Mouse (Mus musculus): ENCODE measurements around the gene Slc26a11. TPM values are rescaled to one million over a fixed set of nuclear protein-coding genes. Genes with fewer than 3 reads are reported as not detected.

Slc26a11 gene
- polyA plus RNA-seq, 2 experiments: 1.1 to 1.2 TPM

DNA sequence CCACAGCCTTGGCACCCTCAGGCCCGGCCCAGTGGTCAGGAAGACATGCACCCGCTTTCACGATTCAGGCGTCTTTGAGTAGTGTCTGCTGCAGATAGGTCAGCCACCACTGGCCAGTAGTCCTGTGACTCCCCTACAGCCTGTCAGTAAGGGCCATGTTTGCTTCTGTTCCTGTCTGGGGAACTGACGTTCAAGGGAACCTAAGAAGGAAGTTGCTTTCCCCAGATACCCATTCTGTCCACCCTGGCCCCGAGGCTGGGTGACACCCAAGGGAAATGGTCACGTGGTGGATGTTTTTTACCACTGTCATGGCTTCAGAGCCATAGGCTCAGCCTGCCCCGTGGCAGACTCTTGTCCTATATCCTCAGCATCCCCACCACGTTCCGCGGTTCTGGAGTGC lies 22.0 kb downstream of the Slc26a11 start:
- Histone ChIP-seq H3K27me3 (ENCODE audit: control insufficient read depth, insufficient read depth, low read length) (no peaks in the 10 kb centered on the region), H3K27ac (no peak overlapping the region), H3K36me3 (replicated peaks; ENCODE audit: control insufficient read depth, insufficient read depth, low read depth) (no peaks in the 10 kb centered on the region), H3K9me3 (ENCODE audit: control insufficient read depth, low read length) (no peaks in the 10 kb centered on the region), H3K4me1 (replicated peaks; ENCODE audit: control insufficient read depth in 2 of 2, insufficient read depth in 2 of 2, low read length in 1 of 2) (no peaks in the 10 kb centered on the region), H3K4me2 (ENCODE audit: low read depth) (no peak overlapping the region), H3K9ac (replicated peaks) (no peak overlapping the region), H3K4me3 (ENCODE audit: insufficient read depth in 1 of 2, low read depth in 2 of 2, low read length in 2 of 2) (no peak overlapping the region)
- no peak for DNase-seq (ENCODE audit: low read depth in 3 of 3, low spot score in 3 of 3)
- WGBS (ENCODE audit: insufficient replicate concordance): 57% methylated on average over 11 of the region's 11 CpGs
- no peak for ATAC-seq (ENCODE audit: insufficient read depth)
- TF ChIP-seq EP300 (IDR thresholded peaks at IDR 0.05; ENCODE audit: low read depth): no peak
- no peak for TF ChIP-seq CTCF (IDR thresholded peaks at IDR 0.05; ENCODE audit: low read depth)

DNA sequence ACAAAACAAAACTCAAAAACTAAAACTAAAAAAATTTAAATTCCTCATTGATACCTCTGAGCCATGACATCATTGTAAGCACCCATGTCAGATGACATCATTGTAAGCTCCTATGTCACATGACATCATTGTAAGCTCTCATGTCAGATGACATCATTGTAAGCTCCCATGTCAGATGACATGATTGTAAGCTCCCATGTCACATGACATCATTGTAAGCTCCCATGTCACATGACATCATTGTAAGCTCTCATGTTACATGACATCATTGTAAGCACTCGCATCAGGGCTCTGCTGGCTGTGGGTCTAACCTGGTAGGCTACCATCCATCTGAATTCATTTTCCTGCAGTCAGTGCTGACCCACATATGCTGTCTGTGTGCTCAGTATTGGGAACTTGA lies 23.2 kb downstream of the Slc26a11 start:
- 83% methylated on average over 1 of the region's 1 CpGs for WGBS (ENCODE audit: insufficient replicate concordance)

DNA sequence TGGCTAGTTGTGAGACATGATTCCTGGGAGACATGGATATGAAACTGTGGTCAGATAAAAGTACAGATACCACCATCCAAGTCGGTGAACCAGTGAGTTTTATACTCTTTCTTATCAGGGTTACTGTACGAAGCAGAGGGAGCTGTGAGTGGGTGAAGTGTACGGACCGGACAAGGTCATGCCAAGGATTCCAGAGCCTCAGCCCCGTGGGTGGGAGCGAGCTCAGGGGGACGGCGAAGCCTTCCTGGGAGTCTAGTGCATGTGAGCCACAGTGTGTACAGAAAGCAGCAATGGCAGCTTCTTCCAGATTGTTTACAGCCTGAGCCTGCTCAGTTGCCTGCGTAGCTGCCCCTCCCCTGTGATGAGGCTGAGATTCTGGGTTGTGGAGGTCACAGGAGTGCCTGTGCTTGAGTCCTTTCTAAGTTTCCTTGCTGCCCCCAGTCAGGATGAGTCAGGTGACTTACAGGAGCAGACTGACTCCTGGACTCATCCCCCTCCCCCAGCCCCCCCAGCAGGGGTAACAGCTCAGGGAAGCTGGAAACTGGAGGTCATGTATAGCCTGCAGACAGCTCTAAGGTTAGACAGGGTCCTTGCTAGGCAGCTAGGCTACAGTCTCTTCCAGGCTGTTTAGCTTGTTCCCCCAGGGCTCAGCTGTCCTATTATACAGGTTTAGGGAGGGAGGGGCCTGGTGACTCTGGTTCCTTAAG lies 26.4 kb downstream of the Slc26a11 start:
- WGBS (ENCODE audit: insufficient replicate concordance): 55% methylated on average over 9 of the region's 9 CpGs
- H3K4me3 ChIP-seq (ENCODE audit: insufficient read depth in 1 of 2, low read depth in 2 of 2, low read length in 2 of 2): no peak overlapping the region

More for the DNA sequence above, 23.2 kb downstream of the Slc26a11 start:
- Histone ChIP-seq H3K4me1 (replicated peaks; ENCODE audit: control insufficient read depth in 2 of 2, insufficient read depth in 2 of 2, low read length in 1 of 2) (no peaks in the 10 kb centered on the region), H3K4me2 (ENCODE audit: low read depth) (no peak overlapping the region), H3K4me3 (ENCODE audit: insufficient read depth in 1 of 2, low read depth in 2 of 2, low read length in 2 of 2) (no peak overlapping the region), H3K27me3 (ENCODE audit: control insufficient read depth, insufficient read depth, low read length) (no peaks in the 10 kb centered on the region), H3K9me3 (ENCODE audit: control insufficient read depth, low read length) (no peaks in the 10 kb centered on the region), H3K9ac (replicated peaks) (no peak overlapping the region), H3K27ac (no peak overlapping the region), H3K36me3 (replicated peaks; ENCODE audit: control insufficient read depth, insufficient read depth, low read depth) (no peaks in the 10 kb centered on the region)
- DNase-seq (ENCODE audit: low read depth in 3 of 3, low spot score in 3 of 3) (no peak), ATAC-seq (ENCODE audit: insufficient read depth) (no peak)
- TF ChIP-seq CTCF (IDR thresholded peaks at IDR 0.05; ENCODE audit: low read depth) (no peak), EP300 (IDR thresholded peaks at IDR 0.05; ENCODE audit: low read depth) (no peak)

DNA sequence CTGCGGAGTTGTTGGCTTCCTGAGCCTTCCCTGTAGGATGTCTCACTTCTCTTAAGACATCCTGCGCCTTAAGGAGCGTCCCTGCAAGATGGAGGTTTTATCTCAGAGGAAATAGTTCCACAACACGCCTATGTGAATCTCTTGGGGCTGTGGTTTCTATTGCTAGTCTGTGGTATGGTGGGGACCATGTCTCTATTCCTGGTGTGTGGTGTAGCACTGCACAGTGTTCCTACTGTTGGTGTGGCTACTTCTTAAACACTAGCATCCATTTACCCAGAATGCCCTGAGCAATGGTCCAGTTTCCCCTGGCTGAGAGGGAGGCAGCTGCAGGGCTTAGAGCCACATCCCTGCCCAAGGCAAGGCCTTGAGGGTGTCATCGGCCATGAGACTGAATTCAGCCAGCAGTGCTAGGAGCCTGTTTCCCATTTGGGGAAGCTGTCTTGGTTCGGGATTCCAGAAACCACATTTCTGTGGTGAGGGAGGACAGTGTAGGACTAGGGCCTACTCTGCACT lies 27.0 kb downstream of the Slc26a11 start:
- WGBS (ENCODE audit: insufficient replicate concordance): 20% methylated on average over 6 of the region's 6 CpGs
- DNase-seq (ENCODE audit: low read depth in 3 of 3, low spot score in 3 of 3): no peak
- Histone ChIP-seq H3K27me3 (ENCODE audit: control insufficient read depth, insufficient read depth, low read length) (no peaks in the 10 kb centered on the region), H3K4me1 (replicated peaks; ENCODE audit: control insufficient read depth in 2 of 2, insufficient read depth in 2 of 2, low read length in 1 of 2) (no peaks in the 10 kb centered on the region; a peak in 1 of 4 replicates), H3K9me3 (ENCODE audit: control insufficient read depth, low read length) (no peaks in the 10 kb centered on the region), H3K36me3 (replicated peaks; ENCODE audit: control insufficient read depth, insufficient read depth, low read depth) (no peaks in the 10 kb centered on the region), H3K9ac (replicated peaks) (no peak overlapping the region), H3K27ac (no peak overlapping the region), H3K4me2 (ENCODE audit: low read depth) (no peak overlapping the region), H3K4me3 (ENCODE audit: insufficient read depth in 1 of 2, low read depth in 2 of 2, low read length in 2 of 2) (no peak overlapping the region)
- no peak for ATAC-seq (ENCODE audit: insufficient read depth)
- TF ChIP-seq CTCF (IDR thresholded peaks at IDR 0.05; ENCODE audit: low read depth) (no peak), EP300 (IDR thresholded peaks at IDR 0.05; ENCODE audit: low read depth) (no peak)

More for the DNA sequence above, 26.4 kb downstream of the Slc26a11 start:
- H3K27me3 ChIP-seq (ENCODE audit: control insufficient read depth, insufficient read depth, low read length): no peaks in the 10 kb centered on the region
- ATAC-seq (ENCODE audit: insufficient read depth) (no peak), DNase-seq (ENCODE audit: low read depth in 3 of 3, low spot score in 3 of 3) (no peak)
- H3K27ac ChIP-seq: no peak overlapping the region
- H3K9me3 ChIP-seq (ENCODE audit: control insufficient read depth, low read length): no peaks in the 10 kb centered on the region
- no peak for TF ChIP-seq CTCF (IDR thresholded peaks at IDR 0.05; ENCODE audit: low read depth)
- no peak for TF ChIP-seq EP300 (IDR thresholded peaks at IDR 0.05; ENCODE audit: low read depth)
- no peaks in the 10 kb centered on the region for H3K36me3 ChIP-seq (replicated peaks; ENCODE audit: control insufficient read depth, insufficient read depth, low read depth)
- no peak overlapping the region for H3K9ac ChIP-seq (replicated peaks)
- H3K4me2 ChIP-seq (ENCODE audit: low read depth): no peak overlapping the region
- H3K4me1 ChIP-seq (replicated peaks; ENCODE audit: control insufficient read depth in 2 of 2, insufficient read depth in 2 of 2, low read length in 1 of 2): no peaks in the 10 kb centered on the region; a peak in 1 of 4 replicates

- ATAC-seq (ENCODE audit: insufficient read depth) (no peak), DNase-seq (ENCODE audit: low read depth in 3 of 3, low spot score in 3 of 3) (no peak)
- Histone ChIP-seq H3K4me1 (replicated peaks; ENCODE audit: control insufficient read depth in 2 of 2, insufficient read depth in 2 of 2, low read length in 1 of 2) (peaks cover 0 to 4% of the 10 kb centered on the region in 2 experiments; a peak in 2 of 4 replicates), H3K9me3 (ENCODE audit: control insufficient read depth, low read length) (no peaks in the 10 kb centered on the region), H3K27me3 (ENCODE audit: control insufficient read depth, insufficient read depth, low read length) (peaks cover 2% of the 10 kb centered on the region; the same call in 1 of the 2 replicates), H3K9ac (replicated peaks) (no peak overlapping the region), H3K27ac (no peak overlapping the region), H3K4me2 (ENCODE audit: low read depth) (no peak overlapping the region), H3K4me3 (ENCODE audit: insufficient read depth in 1 of 2, low read depth in 2 of 2, low read length in 2 of 2) (no peak overlapping the region), H3K36me3 (replicated peaks; ENCODE audit: control insufficient read depth, insufficient read depth, low read depth) (no peaks in the 10 kb centered on the region)
- no peak for TF ChIP-seq EP300 (IDR thresholded peaks at IDR 0.05; ENCODE audit: low read depth)
- no peak for TF ChIP-seq CTCF (IDR thresholded peaks at IDR 0.05; ENCODE audit: low read depth)
- 21% methylated on average over 4 of the region's 4 CpGs for WGBS (ENCODE audit: insufficient replicate concordance)
Observed at GRCm38 (mm10) chr11:119384904-119385303, 29.5 kb downstream of the Slc26a11 start.

All from liver, embryonic 14.5 days (tissue).